Mouse (Mus musculus) adrenal gland, postnatal 25 days (tissue): ENCODE measurements around the gene Stk25. TPM values are rescaled to one million over a fixed set of nuclear protein-coding genes. Genes with fewer than 3 reads are reported as not detected.
A peak's percentile ranks its signal among the peaks of the same experiment; 100 is the strongest.

Experiments
- DNase-seq: peaks from one replicate; pipeline ENCODE4 v3.0.0; 2021; ENCODE audit warnings: mixed read lengths
- total RNA-seq: library from RNA; stranded (reverse); gene quantifications from 2 replicates; pipeline ENCODE4 v1.2.3, GENCODE M21; 2021

Stk25 gene
- total RNA-seq, 1 experiment from 2014 or later: 156 TPM

GRCm38 (mm10) chr1:93669941-93670340 is 11.5 kb upstream of the Stk25 start:
- no peak for DNase-seq

DNA sequence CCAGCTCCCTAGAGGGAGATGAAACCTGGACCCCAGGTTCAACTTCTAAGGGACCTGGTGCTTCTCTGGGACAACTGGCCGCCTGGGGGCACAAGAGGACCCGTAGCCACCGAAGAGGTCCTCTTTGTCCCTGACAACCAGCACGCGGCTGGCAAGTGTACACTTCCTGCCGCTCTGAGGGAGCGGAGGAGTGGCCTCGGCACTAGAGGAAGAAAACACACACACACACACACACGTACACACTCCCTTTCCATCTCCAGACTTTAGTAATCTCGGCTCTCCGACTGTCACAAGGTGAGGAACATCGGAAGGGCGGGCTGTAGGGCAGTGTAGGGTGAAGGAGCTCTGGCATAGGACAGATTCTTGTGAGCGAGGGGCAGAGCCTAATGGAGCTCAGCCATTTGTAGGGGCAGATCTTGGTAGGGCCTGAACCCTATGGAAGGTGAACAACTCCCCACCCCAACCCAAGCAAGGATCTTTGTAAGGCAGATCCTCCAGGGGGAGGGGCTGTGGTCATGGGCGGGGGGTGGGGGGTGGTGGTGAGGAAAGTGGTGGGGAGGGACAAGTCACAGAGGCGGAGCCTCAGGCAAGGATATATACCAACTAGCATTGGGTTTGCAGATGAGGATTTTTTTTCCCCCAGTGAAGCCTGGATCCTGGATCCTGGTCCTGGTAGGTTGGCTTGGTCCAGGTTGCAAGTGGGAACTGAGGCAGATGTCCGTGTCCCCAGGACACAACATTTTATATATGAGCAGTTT is 10.5 kb upstream of the Stk25 start:
- DNase-seq: peak; percentile 83

- DNase-seq: peak; percentile 52
These were observed 9.4 kb upstream of the Stk25 start for GRCm38 (mm10) chr1:93667760-93668400.

DNA sequence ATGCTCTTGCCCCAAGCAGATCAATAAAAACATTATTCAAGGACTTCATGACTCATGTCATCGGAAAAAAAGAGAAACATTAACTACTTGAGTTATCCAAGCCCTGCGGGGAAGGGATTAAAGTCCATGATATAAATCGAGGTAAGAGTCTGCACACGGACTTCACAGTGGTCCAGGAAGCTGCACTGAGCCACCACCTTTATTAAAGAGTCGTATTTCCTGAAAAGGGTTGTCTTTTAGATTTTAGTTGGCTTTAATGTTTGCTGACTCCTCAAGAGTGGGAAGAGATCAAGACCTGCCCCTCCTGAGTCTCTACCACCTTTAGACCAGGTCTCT is 1.5 kb downstream of the Stk25 start:
- no peak for DNase-seq

DNA sequence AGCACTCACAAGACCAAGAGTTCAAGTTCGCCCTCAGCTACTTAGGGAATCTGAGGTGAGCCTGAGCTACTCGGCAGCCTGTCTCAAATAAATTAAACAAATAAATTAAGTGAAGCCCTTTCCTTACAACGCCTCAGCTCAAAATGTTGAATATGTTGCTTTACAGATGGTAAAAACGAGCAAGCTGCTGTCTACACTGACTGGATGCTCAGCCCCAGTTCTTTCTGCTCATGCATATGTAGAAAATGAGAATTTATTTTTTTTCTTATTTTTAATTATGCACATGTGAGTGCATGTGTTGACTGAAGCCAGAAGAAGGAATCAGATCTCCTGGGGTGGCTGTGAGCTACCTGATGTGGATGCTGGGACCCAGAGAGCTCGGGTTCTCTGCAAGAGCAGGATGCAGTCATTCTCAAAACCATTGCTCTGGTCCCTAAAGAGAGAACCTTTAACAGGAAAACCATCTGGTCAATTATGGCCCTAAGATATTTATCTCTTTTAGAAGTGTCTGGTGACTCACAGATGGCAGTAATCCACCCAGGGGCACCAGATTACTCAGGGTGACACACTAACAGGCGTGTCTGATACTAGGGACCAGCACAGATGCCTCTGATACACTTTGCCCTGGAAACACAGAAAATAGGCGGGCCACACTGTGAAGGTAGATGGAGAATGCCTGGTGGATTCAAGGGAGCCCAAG is 2.0 kb downstream of the Stk25 start:
- no peak for DNase-seq

DNA sequence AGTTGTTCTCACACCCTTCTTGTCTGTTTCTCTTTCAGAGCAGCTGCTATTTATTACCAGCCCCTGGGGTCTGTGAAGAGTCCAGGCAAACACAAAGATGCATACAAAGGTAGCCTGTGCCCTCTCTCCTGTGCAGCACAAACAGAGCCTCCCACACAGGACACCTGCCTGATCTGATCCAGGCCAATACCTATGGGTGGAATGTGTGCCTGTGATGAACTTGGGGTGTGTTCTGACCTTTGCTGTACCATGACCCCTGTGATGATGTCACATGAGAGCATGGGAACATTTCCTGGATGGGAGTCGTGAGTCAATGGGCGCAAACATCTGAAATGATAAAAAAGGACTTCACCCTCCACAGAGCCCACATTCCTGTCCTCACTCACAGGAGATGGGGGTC is 3.7 kb downstream of the Stk25 start:
- no peak for DNase-seq

DNA sequence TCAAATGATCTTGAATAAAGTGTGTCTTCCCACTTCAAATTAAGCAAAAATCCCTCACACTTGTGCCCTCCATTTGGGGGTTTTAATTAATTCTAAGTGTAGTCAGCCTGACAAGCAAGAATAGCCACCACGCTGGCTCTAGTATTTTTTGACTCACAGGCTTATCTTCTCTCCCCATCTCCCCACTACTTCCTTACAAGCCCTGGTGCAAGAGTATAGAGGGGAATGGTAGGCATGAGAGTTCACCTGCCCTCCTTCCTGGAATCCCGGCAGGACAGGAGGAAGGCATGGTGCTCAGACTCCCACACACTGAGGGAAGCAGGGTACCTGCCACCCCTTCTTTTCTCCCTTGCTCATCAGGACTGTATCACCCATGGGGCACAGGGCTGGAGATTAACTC is 4.2 kb downstream of the Stk25 start:
- no peak for DNase-seq

DNA sequence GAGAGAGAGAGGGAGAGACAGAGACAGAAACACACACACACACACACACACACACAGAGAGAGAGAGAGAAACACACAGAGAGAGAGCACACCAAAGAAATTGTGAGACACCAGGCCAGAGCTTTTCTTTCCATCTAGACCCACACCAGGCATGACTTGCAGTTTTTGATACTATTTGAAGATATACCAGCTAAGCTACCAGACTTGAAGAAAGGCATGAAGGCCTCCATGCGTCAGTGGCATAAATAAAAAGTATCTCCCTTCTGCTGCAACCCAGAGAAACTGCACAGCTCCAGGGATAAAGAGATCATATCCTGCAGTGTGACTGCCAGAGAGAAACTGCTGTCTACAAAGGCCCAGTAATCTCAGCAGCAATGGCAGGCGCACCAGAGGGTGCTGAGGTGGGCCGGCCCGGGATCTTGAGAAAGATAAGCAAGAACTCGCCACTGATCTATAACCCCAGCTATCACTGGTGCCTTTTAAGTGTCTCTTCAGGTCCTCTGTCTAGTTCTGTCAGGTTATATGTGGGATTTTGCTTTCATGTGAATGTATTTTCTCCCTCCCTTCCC is 8.8 kb downstream of the Stk25 start:
- no peak for DNase-seq

GRCm38 (mm10) chr1:93642692-93643091 is 15.8 kb downstream of the Stk25 start:
- DNase-seq: no peak

DNA sequence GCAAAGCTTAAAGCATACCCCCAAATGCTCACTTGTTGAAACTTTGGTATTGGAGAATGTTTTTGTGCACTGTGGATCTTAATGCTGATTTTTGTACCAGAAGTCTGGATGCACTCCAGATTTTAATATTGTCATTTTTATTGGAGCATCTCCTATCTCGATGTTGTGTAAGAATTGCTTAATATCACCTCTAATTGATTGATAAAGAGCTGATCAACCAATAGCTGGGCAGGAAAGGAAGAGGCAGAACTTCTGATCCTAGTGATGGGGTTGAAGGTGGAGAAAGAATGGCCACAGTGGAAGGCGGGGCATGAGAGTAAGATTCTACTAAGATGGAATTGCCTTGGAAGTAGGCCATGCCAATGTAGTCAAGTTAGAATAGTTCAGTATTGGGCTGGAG is 16.5 kb downstream of the Stk25 start:
- DNase-seq: no peak

DNA sequence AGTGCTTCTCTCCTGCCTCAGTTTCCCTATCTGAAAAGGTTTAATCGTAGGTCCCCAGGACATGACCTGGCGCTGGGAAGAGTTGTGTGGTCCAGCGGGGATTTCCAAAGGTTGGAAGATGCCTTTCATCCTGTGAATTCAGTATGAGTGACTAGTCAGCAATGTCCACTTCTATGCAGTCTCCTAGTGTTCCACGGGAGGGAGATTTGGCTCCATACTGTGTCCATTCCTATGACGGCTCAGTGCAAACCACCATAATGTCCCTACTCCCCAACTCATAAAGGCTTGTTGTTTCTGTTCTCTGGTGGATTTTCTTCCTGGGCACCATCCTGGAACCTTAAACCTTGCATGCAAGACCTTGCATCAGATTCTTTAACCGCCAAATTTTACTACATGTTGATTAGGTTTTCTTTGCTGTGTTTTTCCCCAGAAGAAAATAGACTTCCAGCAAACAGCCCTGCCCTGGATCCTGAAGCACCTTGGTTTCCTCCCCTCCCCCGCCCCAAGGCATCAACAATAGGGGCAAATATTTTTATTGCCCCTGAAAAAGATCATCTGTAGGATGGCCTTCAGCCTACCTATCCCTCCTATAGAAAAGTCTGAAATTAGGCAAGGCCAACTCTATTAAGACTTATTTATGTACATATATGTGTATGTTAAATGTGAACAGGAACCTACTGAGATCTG is 22.1 kb downstream of the Stk25 start:
- no peak for DNase-seq

- peak; percentile 94 for DNase-seq
These were observed 22.8 kb downstream of the Stk25 start for GRCm38 (mm10) chr1:93635580-93636192.

GRCm38 (mm10) chr1:93635091-93635579 is 23.3 kb downstream of the Stk25 start:
- peak; percentile 47 for DNase-seq

GRCm38 (mm10) chr1:93634481-93634891 is 24.0 kb downstream of the Stk25 start:
- peak; percentile 26 for DNase-seq

- no peak for DNase-seq
These were observed 25.7 kb downstream of the Stk25 start for GRCm38 (mm10) chr1:93632723-93633122.

DNA sequence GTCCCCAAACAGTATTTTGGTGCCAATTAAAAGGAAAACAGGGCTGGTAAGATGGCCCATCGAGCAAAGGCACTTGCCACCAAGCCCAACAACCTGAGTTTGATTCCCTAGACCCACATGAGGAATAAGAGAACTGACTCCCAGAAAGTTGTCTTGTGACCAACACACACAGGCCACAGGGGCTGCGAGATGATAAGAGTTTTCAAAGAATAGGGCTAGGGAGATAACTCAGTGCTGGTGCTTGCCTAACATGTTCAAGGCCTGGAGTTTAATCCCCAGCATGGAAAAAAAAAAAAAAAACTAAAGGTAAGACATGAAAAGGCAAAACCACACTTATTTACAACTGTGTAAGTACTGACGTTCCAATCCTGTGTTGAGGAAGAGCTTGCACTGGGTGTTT is 27.7 kb downstream of the Stk25 start:
- DNase-seq: no peak

DNA sequence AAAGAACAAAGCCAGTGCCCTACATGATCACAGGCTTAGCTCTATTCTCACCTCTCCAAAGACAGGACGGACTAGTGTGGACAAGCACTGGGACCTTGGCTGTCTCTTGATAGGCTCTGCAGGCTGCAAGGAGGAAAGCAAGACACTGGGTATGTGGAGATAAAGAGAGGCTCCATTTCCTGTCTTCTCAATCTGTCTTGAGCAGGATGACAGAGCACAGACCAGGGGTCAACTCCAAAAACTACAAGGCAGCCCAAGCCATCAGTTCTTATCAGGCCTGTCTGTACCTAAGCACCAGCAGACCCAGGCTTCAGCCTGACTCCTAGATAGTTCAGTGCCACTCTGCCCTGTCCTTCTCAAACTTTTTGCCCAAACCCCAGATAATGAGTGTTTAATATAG is 34.0 kb downstream of the Stk25 start:
- DNase-seq: no peak

DNA sequence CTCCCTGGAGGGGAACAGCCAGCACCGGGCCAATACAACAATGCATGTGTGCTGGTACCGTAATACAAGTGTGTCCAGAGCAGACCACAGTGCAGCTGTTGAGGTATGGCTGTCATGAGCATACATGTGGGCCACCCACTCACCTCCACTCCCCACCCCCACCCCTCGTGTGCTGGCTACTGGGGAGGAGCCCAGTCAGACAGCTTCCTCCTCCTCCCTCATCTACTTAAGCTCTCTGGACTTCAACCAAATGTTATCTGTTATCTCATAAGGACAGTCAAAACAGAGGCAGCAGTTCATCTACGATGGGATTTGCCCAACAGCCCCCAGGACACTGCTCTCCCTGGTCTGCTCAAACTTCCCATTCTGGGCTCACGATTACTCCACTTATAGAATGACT is 39.5 kb downstream of the Stk25 start:
- no peak for DNase-seq

GRCm38 (mm10) chr1:93618059-93618748 is 40.3 kb downstream of the Stk25 start:
- no peak for DNase-seq

DNA sequence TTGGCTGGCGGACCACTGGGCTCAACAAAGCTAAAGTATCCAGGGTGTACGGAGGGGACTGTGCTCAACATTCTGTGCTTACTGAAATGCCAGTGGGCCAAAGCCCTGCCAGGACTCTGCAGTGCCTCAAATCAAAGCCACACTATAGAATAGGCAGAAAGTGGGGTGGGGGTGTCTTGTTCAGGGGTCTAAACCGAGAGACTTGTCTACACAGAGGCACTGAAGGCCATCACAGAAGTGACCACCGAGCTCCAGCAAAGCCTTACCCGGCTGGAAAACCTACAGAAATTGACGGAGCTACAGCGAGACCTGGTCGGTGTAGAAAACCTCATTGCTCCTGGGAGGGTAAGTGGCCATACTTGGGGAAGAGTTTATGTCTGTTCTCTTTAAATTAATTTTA is 48.7 kb downstream of the Stk25 start:
- DNase-seq: no peak

DNA sequence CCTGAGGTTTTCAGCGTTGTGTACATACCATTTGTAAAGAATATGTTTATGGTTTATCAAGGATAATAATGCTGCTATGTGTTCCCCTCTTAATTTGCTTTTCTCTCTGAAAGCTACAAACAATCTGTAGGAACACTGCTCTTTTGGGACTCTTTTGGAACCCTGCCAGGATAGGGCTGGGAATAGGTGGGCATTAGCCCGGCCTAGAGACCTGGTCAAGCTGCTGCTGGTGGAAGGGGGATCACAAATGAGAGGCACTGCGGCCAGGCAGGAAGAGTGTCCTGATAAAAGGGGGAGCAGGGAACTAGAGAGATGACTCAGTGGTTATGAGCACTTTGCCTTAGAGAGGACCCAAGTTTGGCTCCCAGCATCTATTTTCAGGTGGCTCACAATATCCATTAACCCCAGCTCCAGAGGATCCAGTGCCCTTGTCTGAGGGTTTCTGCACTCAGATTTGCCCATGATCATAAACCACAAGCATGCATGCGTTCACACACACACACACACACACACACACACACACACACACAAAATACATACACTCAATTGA is 49.7 kb downstream of the Stk25 start:
- DNase-seq: no peak
